Mouse (Mus musculus) ovary, postnatal 36 days (tissue): ENCODE results near the gene Tmem212.

ENCODE experiments used
- DNase-seq: peaks from one replicate; pipeline ENCODE4 v3.0.0; 2022; ENCODE audit warnings: low spot score, mixed read lengths

The Tmem212 gene

DNA sequence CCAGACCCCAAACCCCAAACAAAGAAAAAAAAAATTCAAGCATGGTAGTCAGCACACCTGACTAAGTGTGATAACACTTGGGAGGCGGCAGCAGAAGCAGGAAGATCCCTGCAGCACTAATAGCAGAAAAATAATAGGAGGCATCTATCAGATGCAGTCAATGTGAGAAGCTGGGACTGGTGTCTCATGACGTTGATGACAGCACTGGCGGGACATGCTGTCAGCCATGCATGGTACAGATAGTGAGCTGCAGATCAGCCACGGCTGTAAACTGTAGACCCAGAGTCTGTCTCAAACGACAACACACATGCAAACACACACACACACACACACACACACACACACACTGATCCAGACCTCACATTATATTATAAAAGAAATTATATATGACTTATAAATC, 52.9 kb downstream of the Tmem212 start:
- DNase-seq, result no peak

DNA sequence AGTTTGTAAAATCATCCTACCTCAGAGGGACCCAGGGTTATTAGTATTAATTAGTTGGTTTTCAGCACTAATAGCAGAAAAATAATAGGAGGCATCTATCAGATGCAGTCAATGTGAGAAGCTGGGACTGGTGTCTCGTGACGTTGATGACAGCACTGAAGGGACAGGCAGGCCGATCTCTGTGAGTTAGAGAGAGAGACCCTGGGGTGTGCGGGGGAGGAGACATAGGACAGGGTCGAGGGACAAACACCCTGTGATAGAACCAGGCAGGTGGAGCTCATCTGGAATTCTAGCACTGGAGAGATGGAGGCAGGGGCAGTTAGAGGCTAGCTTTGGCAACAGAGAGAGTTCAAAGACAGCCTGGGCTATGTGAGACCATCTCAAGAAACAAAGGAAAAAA, 53.3 kb downstream of the Tmem212 start:
- no peak for DNase-seq

GRCm38 (mm10) chr3:27840311-27840710, 55.9 kb downstream of the Tmem212 start:
- DNase-seq, result no peak

DNA sequence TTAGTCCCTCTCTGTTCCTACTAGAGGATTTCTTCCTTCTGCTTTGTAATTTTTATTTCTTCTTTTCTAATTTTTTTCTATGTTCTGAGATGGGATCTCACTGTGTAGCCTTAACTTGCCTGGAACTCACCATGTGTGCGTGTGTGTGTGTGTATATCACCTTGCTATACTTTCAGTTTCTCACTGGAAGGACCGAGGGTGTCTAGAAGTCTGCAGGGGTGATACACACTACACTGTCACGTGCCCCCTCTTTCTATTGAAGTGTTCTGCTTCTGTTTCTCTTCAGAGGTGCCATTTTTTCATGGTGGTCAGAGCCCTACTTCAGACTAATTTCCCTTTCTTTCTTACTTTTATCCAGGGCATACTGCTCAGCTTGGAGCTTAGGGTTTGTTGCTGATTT, 56.4 kb downstream of the Tmem212 start:
- DNase-seq, result no peak

- DNase-seq, result no peak
These were observed 56.9 kb downstream of the Tmem212 start for GRCm38 (mm10) chr3:27839231-27839630.

DNA sequence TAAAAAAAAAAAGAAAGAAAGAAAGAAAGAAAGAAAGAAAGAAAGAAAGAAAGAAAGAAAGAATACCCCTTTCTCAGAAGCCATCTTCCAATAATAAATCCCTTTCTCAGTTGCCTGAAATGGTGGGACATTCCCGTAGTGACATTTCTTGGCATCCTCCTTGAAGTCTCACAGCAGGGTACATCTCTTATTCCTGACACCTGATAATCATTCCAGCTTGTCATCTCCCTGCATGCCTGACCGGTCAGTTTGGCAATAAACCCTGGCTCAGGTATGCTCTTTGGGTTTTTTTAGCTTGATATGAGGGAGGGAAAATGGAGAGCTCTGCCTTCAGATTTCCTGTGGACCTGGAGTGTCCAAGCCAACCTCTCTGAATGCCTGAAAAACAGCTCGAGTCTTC, 59.9 kb downstream of the Tmem212 start:
- no peak for DNase-seq

- DNase-seq, result no peak
These were observed 60.4 kb downstream of the Tmem212 start for GRCm38 (mm10) chr3:27835786-27836185.

GRCm38 (mm10) chr3:27828755-27829154, 67.4 kb downstream of the Tmem212 start:
- no peak for DNase-seq

- no peak for DNase-seq
These were observed 68.9 kb downstream of the Tmem212 start for GRCm38 (mm10) chr3:27827236-27827635.

DNA sequence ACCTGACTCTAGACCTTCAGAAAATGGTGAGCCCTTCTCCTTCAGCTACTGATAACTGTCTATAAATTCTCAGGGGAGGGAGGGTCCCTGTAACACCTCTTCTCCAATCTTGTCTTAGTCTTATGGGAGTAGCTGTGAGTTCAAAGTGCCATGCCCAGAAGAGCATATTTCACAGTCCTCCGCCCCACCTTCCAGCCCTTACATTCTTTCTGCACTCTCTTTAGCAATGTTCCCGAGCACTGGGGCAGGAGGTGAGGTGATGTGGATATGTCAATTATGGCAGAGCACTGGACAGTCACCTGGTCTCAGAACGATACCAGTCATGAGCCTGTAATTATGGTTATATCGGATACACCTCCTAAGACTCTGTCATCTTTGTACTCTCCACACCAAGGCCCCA, 70.2 kb downstream of the Tmem212 start:
- no peak for DNase-seq
